ENCODE assay signal across 9 mouse cellular contexts in genomic region chr7:35649071-35649470, GRCm38 (mm10). TPM values are rescaled to one million over a fixed set of nuclear protein-coding genes. Genes with fewer than 3 reads are reported as not detected.
DNase-seq lines count a peak whose midpoint lies in the region; ATAC-seq lines count a peak whose summit lies in the region.
"Had no signal": no experiment of that assay in that cellular context is flagged by ENCODE, and none has a peak within 500 bp of the region (broad histone marks: within the 10 kb centered on the region; RNA-seq: fewer than 3 reads in every experiment).

No protein-coding gene starts in this region.

- H3K9me3 ChIP-seq in heart, embryonic 12.5 days (replicated peaks): no peaks in the 10 kb centered on the region
- H3K9me3 ChIP-seq in liver, embryonic 16.5 days (replicated peaks; ENCODE audit: control insufficient read depth, low read length): no peaks in the 10 kb centered on the region
- H3K9me3 ChIP-seq in stomach, embryonic 15.5 days: no peaks in the 10 kb centered on the region
- H3K9me3 ChIP-seq: limb, embryonic 12.5 days had no signal

- no peak overlapping the region for H3K9ac ChIP-seq in heart, embryonic 12.5 days
- no peak overlapping the region for H3K9ac ChIP-seq in liver, embryonic 16.5 days (ENCODE audit: low read depth, low read length)
- H3K9ac ChIP-seq in stomach, embryonic 15.5 days: no peak overlapping the region
- H3K9ac ChIP-seq: limb, embryonic 12.5 days had no signal

- peak; percentile 67 for DNase-seq in retina, adult 2 months (ENCODE audit: low read depth, low spot score)
- no peak for DNase-seq in retina, embryonic 14.5 days (ENCODE audit: low spot score)
- DNase-seq in adrenal gland, postnatal 10 days: peak; percentile 63
- no peak for DNase-seq in frontal cortex, adult 2 months (ENCODE audit: extremely low spot score in 1 of 2, low spot score in 1 of 2)

- no peak overlapping the region for H3K4me3 ChIP-seq in heart, embryonic 12.5 days
- H3K4me3 ChIP-seq in liver, embryonic 16.5 days (ENCODE audit: low read depth, low read length): no peak overlapping the region
- no peak overlapping the region for H3K4me3 ChIP-seq in stomach, embryonic 15.5 days (replicated peaks)
- H3K4me3 ChIP-seq: limb, embryonic 12.5 days had no signal

- WGBS in heart, embryonic 12.5 days: 52% methylated on average over 3 of the region's 3 CpGs
- WGBS in liver, embryonic 16.5 days (ENCODE audit: insufficient replicate concordance): 35% methylated on average over 3 of the region's 3 CpGs
- WGBS in stomach, embryonic 15.5 days: 51% methylated on average over 3 of the region's 3 CpGs

- peaks cover 17% of the 10 kb centered on the region for H3K36me3 ChIP-seq in heart, embryonic 12.5 days
- no peaks in the 10 kb centered on the region for H3K36me3 ChIP-seq in liver, embryonic 16.5 days (ENCODE audit: control insufficient read depth, insufficient read depth)
- H3K36me3 ChIP-seq in stomach, embryonic 15.5 days: peaks cover 5% of the 10 kb centered on the region; the same call in 1 of the 2 replicates

- H3K4me2 ChIP-seq in heart, embryonic 12.5 days: no peak overlapping the region
- no peak overlapping the region for H3K4me2 ChIP-seq in liver, embryonic 16.5 days (ENCODE audit: low read depth, low read length)
- no peak overlapping the region for H3K4me2 ChIP-seq in stomach, embryonic 15.5 days
- H3K4me2 ChIP-seq: limb, embryonic 12.5 days had no signal

- ATAC-seq in heart, embryonic 12.5 days (ENCODE audit: insufficient number of reproducible peaks, low FRiP score): peak; percentile 63
- ATAC-seq in liver, embryonic 16.5 days (ENCODE audit: low read depth): peak; percentile 42
- ATAC-seq in stomach, embryonic 15.5 days (ENCODE audit: insufficient read depth, low FRiP score, low read depth): peak; percentile 27; the same call in 1 of the 2 replicates
- no peak for ATAC-seq in cerebellum, adult (ENCODE audit: insufficient number of reproducible peaks, low FRiP score, low TSS enrichment)

- no peak overlapping the region for H3K27ac ChIP-seq in heart, embryonic 12.5 days (ENCODE audit: poor library complexity, severe bottlenecking)
- no peak overlapping the region for H3K27ac ChIP-seq in liver, embryonic 16.5 days (ENCODE audit: low read length)
- no peak overlapping the region for H3K27ac ChIP-seq in stomach, embryonic 15.5 days
- H3K27ac ChIP-seq: limb, embryonic 12.5 days had no signal

- H3K27me3 ChIP-seq in heart, embryonic 12.5 days (replicated peaks): no peaks in the 10 kb centered on the region
- no peaks in the 10 kb centered on the region for H3K27me3 ChIP-seq in liver, embryonic 16.5 days (ENCODE audit: control insufficient read depth, insufficient read depth, low read depth, low read length)
- no peaks in the 10 kb centered on the region for H3K27me3 ChIP-seq in stomach, embryonic 15.5 days (replicated peaks)
- H3K27me3 ChIP-seq: limb, embryonic 12.5 days had no signal

- 0 out of 2 replicates have a peak, but pooled peaks cover 3% of the 10 kb centered on the region for H3K4me1 ChIP-seq in heart, embryonic 12.5 days (replicated peaks)
- H3K4me1 ChIP-seq in liver, embryonic 16.5 days (ENCODE audit: control insufficient read depth, low read depth, low read length): peaks cover 19% of the 10 kb centered on the region
- H3K4me1 ChIP-seq in stomach, embryonic 15.5 days: no peaks in the 10 kb centered on the region
- H3K4me1 ChIP-seq: limb, embryonic 12.5 days had no signal

RNA-seq across cellular contexts. Expression of gene Pdcd5, which starts 1.8 kb away (rescaled TPM):
- 100 to 1,000 TPM in 1 of 2 experiments, 10 to 100 TPM in 1; 96.1 to 103 TPM for total RNA-seq in adrenal gland, postnatal 10 days (2021)
- polyA plus RNA-seq in heart, embryonic 12.5 days (2016; fragmentation: Nextera tagmentation; extraction: Ambion mirVana): 293 and 296 TPM in 2 replicates
- 109 and 113 TPM in 2 replicates for polyA plus RNA-seq in liver, embryonic 16.5 days (2015; fragmentation: Nextera tagmentation; extraction: Ambion mirVana)
- 218 and 236 TPM in 2 replicates for polyA plus RNA-seq in stomach, embryonic 15.5 days (2015; fragmentation: Nextera tagmentation; extraction: Ambion mirVana)
- polyA plus RNA-seq in frontal cortex, adult 2 months (2012; rRNA removed): 114 and 115 TPM in 2 replicates

Comparison
In these comparisons a context has a peak if more than half of its experiments do, and no peak if none do; other contexts are left out.
1. DNase-seq: peak in retina, adult 2 months (single experiment) and adrenal gland, postnatal 10 days (single experiment); none in retina, embryonic 14.5 days (single experiment) and frontal cortex, adult 2 months (0 of 2).